Mouse (Mus musculus): ENCODE results near the gene Prss38. TPM values are rescaled to one million over a fixed set of nuclear protein-coding genes. Genes with fewer than 3 reads are reported as not detected.

Gene Prss38
- polyA plus RNA-seq, 1 experiment from 2014 or later = not detected

- DNase-seq (ENCODE audit: low spot score) (no peak), ATAC-seq (ENCODE audit: low FRiP score) (no peak)
- Histone ChIP-seq H3K9ac (no peak overlapping the region), H3K9me3 (ENCODE audit: control insufficient read depth, low read length) (no peaks in the 10 kb centered on the region), H3K4me3 (replicated peaks; ENCODE audit: low read length) (no peak overlapping the region), H3K4me2 (replicated peaks) (no peak overlapping the region), H3K27ac (no peak overlapping the region), H3K27me3 (ENCODE audit: control insufficient read depth, insufficient read depth, low read length) (no peaks in the 10 kb centered on the region), H3K4me1 (replicated peaks; ENCODE audit: control insufficient read depth, insufficient read depth, low read length) (peaks cover 3% of the 10 kb centered on the region; the same call in 1 of the 2 replicates), H3K36me3 (replicated peaks; ENCODE audit: control insufficient read depth, insufficient read depth) (no peaks in the 10 kb centered on the region)
- WGBS = 0% methylated on average over 1 of the region's 1 CpGs
Observed at GRCm38 (mm10) chr11:59336381-59336780, 39.1 kb downstream of the Prss38 start.

- WGBS = 47% methylated on average over 2 of the region's 2 CpGs
- ATAC-seq (ENCODE audit: low FRiP score) (no peak), DNase-seq (ENCODE audit: low spot score) (no peak)
- Histone ChIP-seq H3K27me3 (ENCODE audit: control insufficient read depth, insufficient read depth, low read length) (no peaks in the 10 kb centered on the region), H3K9me3 (ENCODE audit: control insufficient read depth, low read length) (no peaks in the 10 kb centered on the region), H3K9ac (no peak overlapping the region), H3K27ac (no peak overlapping the region), H3K4me2 (replicated peaks) (no peak overlapping the region), H3K4me1 (replicated peaks; ENCODE audit: control insufficient read depth, insufficient read depth, low read length) (peaks cover 3% of the 10 kb centered on the region; the same call in 1 of the 2 replicates), H3K36me3 (replicated peaks; ENCODE audit: control insufficient read depth, insufficient read depth) (no peaks in the 10 kb centered on the region), H3K4me3 (replicated peaks; ENCODE audit: low read length) (no peak overlapping the region)
Observed at GRCm38 (mm10) chr11:59335942-59336341, 39.5 kb downstream of the Prss38 start.

- Histone ChIP-seq H3K4me3 (replicated peaks; ENCODE audit: low read length) (no peak overlapping the region), H3K4me2 (replicated peaks) (no peak overlapping the region), H3K9me3 (ENCODE audit: control insufficient read depth, low read length) (no peaks in the 10 kb centered on the region), H3K4me1 (replicated peaks; ENCODE audit: control insufficient read depth, insufficient read depth, low read length) (peaks cover 3% of the 10 kb centered on the region; the same call in 1 of the 2 replicates), H3K27ac (no peak overlapping the region), H3K9ac (no peak overlapping the region), H3K27me3 (ENCODE audit: control insufficient read depth, insufficient read depth, low read length) (no peaks in the 10 kb centered on the region), H3K36me3 (replicated peaks; ENCODE audit: control insufficient read depth, insufficient read depth) (no peaks in the 10 kb centered on the region)
- DNase-seq (ENCODE audit: low spot score) = no peak
- ATAC-seq (ENCODE audit: low FRiP score) = no peak
- 87% methylated on average over 4 of the region's 4 CpGs for WGBS
Observed at GRCm38 (mm10) chr11:59335150-59335549, 40.3 kb downstream of the Prss38 start.

- ATAC-seq (ENCODE audit: low FRiP score) (no peak), DNase-seq (ENCODE audit: low spot score) (no peak)
- peaks cover 9% of the 10 kb centered on the region for H3K4me1 ChIP-seq (replicated peaks; ENCODE audit: control insufficient read depth, insufficient read depth, low read length)
- H3K36me3 ChIP-seq (replicated peaks; ENCODE audit: control insufficient read depth, insufficient read depth) = no peaks in the 10 kb centered on the region
- no peaks in the 10 kb centered on the region for H3K27me3 ChIP-seq (ENCODE audit: control insufficient read depth, insufficient read depth, low read length)
- H3K4me3 ChIP-seq (replicated peaks; ENCODE audit: low read length) = no peak overlapping the region
- no peak overlapping the region for H3K9ac ChIP-seq
- H3K27ac ChIP-seq = no peak overlapping the region
- 59% methylated on average over 9 of the region's 9 CpGs for WGBS
- H3K9me3 ChIP-seq (ENCODE audit: control insufficient read depth, low read length) = no peaks in the 10 kb centered on the region
- H3K4me2 ChIP-seq (replicated peaks) = no peak overlapping the region
Observed at GRCm38 (mm10) chr11:59332938-59333337, 42.5 kb downstream of the Prss38 start.

GRCm38 (mm10) chr11:59331167-59331869 is 44.1 kb downstream of the Prss38 start:
- no peaks in the 10 kb centered on the region for H3K36me3 ChIP-seq (replicated peaks; ENCODE audit: control insufficient read depth, insufficient read depth)

GRCm38 (mm10) chr11:59330560-59330959 is 44.9 kb downstream of the Prss38 start:
- 41% methylated on average over 5 of the region's 5 CpGs for WGBS
- Histone ChIP-seq H3K27me3 (ENCODE audit: control insufficient read depth, insufficient read depth, low read length) (no peaks in the 10 kb centered on the region), H3K36me3 (replicated peaks; ENCODE audit: control insufficient read depth, insufficient read depth) (no peaks in the 10 kb centered on the region), H3K9me3 (ENCODE audit: control insufficient read depth, low read length) (no peaks in the 10 kb centered on the region), H3K4me1 (replicated peaks; ENCODE audit: control insufficient read depth, insufficient read depth, low read length) (peaks cover 9% of the 10 kb centered on the region), H3K27ac (no peak overlapping the region), H3K4me2 (replicated peaks) (no peak overlapping the region), H3K9ac (no peak overlapping the region), H3K4me3 (replicated peaks; ENCODE audit: low read length) (no peak overlapping the region)
- DNase-seq (ENCODE audit: low spot score) (peak; percentile 72), ATAC-seq (ENCODE audit: low FRiP score) (no peak)

More at GRCm38 (mm10) chr11:59331167-59331869, 44.1 kb downstream of the Prss38 start:
- Histone ChIP-seq H3K9me3 (ENCODE audit: control insufficient read depth, low read length) (no peaks in the 10 kb centered on the region), H3K4me1 (replicated peaks; ENCODE audit: control insufficient read depth, insufficient read depth, low read length) (peaks cover 9% of the 10 kb centered on the region), H3K9ac (no peak overlapping the region), H3K27me3 (ENCODE audit: control insufficient read depth, insufficient read depth, low read length) (no peaks in the 10 kb centered on the region), H3K4me3 (replicated peaks; ENCODE audit: low read length) (no peak overlapping the region), H3K27ac (no peak overlapping the region), H3K4me2 (replicated peaks) (no peak overlapping the region)
- DNase-seq (ENCODE audit: low spot score) (no peak), ATAC-seq (ENCODE audit: low FRiP score) (no peak)
- WGBS = 83% methylated on average over 16 of the region's 16 CpGs

- Histone ChIP-seq H3K4me1 (replicated peaks; ENCODE audit: control insufficient read depth, insufficient read depth, low read length) (peaks cover 9% of the 10 kb centered on the region), H3K27ac (no peak overlapping the region; the same call in 1 of the 2 replicates), H3K9ac (0 out of 2 replicates have a peak overlapping the region, but pooled peaks have one; percentile 12), H3K4me3 (replicated peaks; ENCODE audit: low read length) (no peak overlapping the region), H3K9me3 (ENCODE audit: control insufficient read depth, low read length) (no peaks in the 10 kb centered on the region), H3K4me2 (replicated peaks) (no peak overlapping the region), H3K27me3 (ENCODE audit: control insufficient read depth, insufficient read depth, low read length) (no peaks in the 10 kb centered on the region), H3K36me3 (replicated peaks; ENCODE audit: control insufficient read depth, insufficient read depth) (no peaks in the 10 kb centered on the region)
- ATAC-seq (ENCODE audit: low FRiP score) (peak; percentile 41; the same call in 1 of the 2 replicates), DNase-seq (ENCODE audit: low spot score) (no peak)
- WGBS = 21% methylated on average over 6 of the region's 6 CpGs
Observed at GRCm38 (mm10) chr11:59329616-59330015, 45.8 kb downstream of the Prss38 start.

GRCm38 (mm10) chr11:59327625-59328024 is 47.8 kb downstream of the Prss38 start:
- H3K4me2 ChIP-seq (replicated peaks) = no peak overlapping the region
- H3K36me3 ChIP-seq (replicated peaks; ENCODE audit: control insufficient read depth, insufficient read depth) = no peaks in the 10 kb centered on the region
- ATAC-seq (ENCODE audit: low FRiP score) (no peak), DNase-seq (ENCODE audit: low spot score) (no peak)
- H3K27me3 ChIP-seq (ENCODE audit: control insufficient read depth, insufficient read depth, low read length) = no peaks in the 10 kb centered on the region
- H3K4me1 ChIP-seq (replicated peaks; ENCODE audit: control insufficient read depth, insufficient read depth, low read length) = peaks cover 9% of the 10 kb centered on the region
- no peak overlapping the region for H3K9ac ChIP-seq
- H3K9me3 ChIP-seq (ENCODE audit: control insufficient read depth, low read length) = no peaks in the 10 kb centered on the region
- WGBS = 85% methylated on average over 18 of the region's 18 CpGs
- H3K27ac ChIP-seq = no peak overlapping the region
- H3K4me3 ChIP-seq (replicated peaks; ENCODE audit: low read length) = no peak overlapping the region

- H3K4me2 ChIP-seq (replicated peaks) = no peak overlapping the region
- ATAC-seq (ENCODE audit: low FRiP score) = no peak
Observed at GRCm38 (mm10) chr11:59324777-59325176, 50.7 kb downstream of the Prss38 start.

More at GRCm38 (mm10) chr11:59324777-59325176, 50.7 kb downstream of the Prss38 start:
- Histone ChIP-seq H3K36me3 (replicated peaks; ENCODE audit: control insufficient read depth, insufficient read depth) (no peaks in the 10 kb centered on the region), H3K27me3 (ENCODE audit: control insufficient read depth, insufficient read depth, low read length) (no peaks in the 10 kb centered on the region), H3K9me3 (ENCODE audit: control insufficient read depth, low read length) (no peaks in the 10 kb centered on the region), H3K27ac (no peak overlapping the region), H3K4me1 (replicated peaks; ENCODE audit: control insufficient read depth, insufficient read depth, low read length) (peaks cover 6% of the 10 kb centered on the region), H3K4me3 (replicated peaks; ENCODE audit: low read length) (no peak overlapping the region), H3K9ac (no peak overlapping the region)
- 82% methylated on average over 5 of the region's 5 CpGs for WGBS
- no peak for DNase-seq (ENCODE audit: low spot score)
